Mouse (Mus musculus) lung, embryonic 16.5 days (tissue): Measurements from ENCODE around the gene Stk39. TPM values are rescaled to one million over a fixed set of nuclear protein-coding genes. Genes with fewer than 3 reads are reported as not detected.

ENCODE experiments used
- ATAC-seq: fragments of 200-750 bp; cut with Nextera tagmentation; 2 replicates; pipeline ENCODE4 v1.8.0; 2017; ENCODE audit warnings: low read depth, mild to moderate bottlenecking, moderate library complexity
- H3K27ac ChIP-seq: fragments of 300-500 bp; sonication (generic); 2 replicates; pipeline ENCODE4 v1.5.1; 2014; ENCODE audit warnings: mild to moderate bottlenecking, control low read depth, low read length
- H3K27me3 ChIP-seq: fragments of 300-500 bp; sonication (generic); 2 replicates; pipeline ENCODE4 v1.6.1; 2014; ENCODE audit warnings: low read depth, low read length, mixed read lengths; ENCODE audit not compliant: control insufficient read depth, insufficient read depth
- H3K36me3 ChIP-seq: fragments of 300-500 bp; sonication (generic); 2 replicates; pipeline ENCODE4 v1.6.1; 2014; ENCODE audit warnings: low read length; ENCODE audit not compliant: control insufficient read depth, insufficient read depth
- H3K4me1 ChIP-seq: fragments of 300-500 bp; sonication (generic); replicated peaks from 2 replicates; pipeline ENCODE4 v1.6.1; 2014; ENCODE audit warnings: low read length, mixed read lengths; ENCODE audit not compliant: control insufficient read depth, insufficient read depth
- H3K4me2 ChIP-seq: fragments of 300-500 bp; sonication (generic); 2 replicates; pipeline ENCODE4 v1.6.1; 2014; ENCODE audit warnings: low read depth, low read length, control low read depth
- H3K4me3 ChIP-seq: fragments of 300-500 bp; sonication (generic); 2 replicates; pipeline ENCODE4 v1.5.1; 2014; ENCODE audit warnings: mild to moderate bottlenecking, low read length, control low read depth
- H3K9ac ChIP-seq: fragments of 300-500 bp; sonication (generic); 2 replicates; pipeline ENCODE4 v1.6.1; 2014; ENCODE audit warnings: low read length, control low read depth
- H3K9me3 ChIP-seq: fragments of 300-500 bp; sonication (generic); 2 replicates; pipeline ENCODE4 v1.6.1; 2016; ENCODE audit warnings: low read length; ENCODE audit not compliant: control insufficient read depth
- WGBS: fragments of 180-500 bp; shearing (Covaris S2); extraction: QIAGEN DNeasy Blood & Tissue Kit; methylation state at CpG from one replicate; pipeline ENCODE4 v1.1.7; 2014; 5-methylcytosine and 5-hydroxymethylcytosine counted together
- polyA plus RNA-seq: library from polyadenylated mRNA; unstranded; fragments of >200 nt; fragmentation: Nextera tagmentation; extraction: Ambion mirVana; gene quantifications from 2 replicates; pipeline ENCODE4 v1.2.1, GENCODE M21; 2015

Stk39 gene
- polyA plus RNA-seq, 1 experiment from 2014 or later, result 13.0 TPM

GRCm38 (mm10) chr2:68350621-68351020 is 121.4 kb downstream of the Stk39 start:
- WGBS, result 9% methylated on average over 6 of the region's 6 CpGs
- Histone ChIP-seq H3K4me3 (no peak overlapping the region), H3K27ac (no peak overlapping the region), H3K9ac (no peak overlapping the region), H3K27me3 (no peaks in the 10 kb centered on the region), H3K4me2 (no peak overlapping the region), H3K9me3 (no peaks in the 10 kb centered on the region), H3K4me1 (0 out of 2 replicates have a peak, but pooled peaks cover 2% of the 10 kb centered on the region), H3K36me3 (no peaks in the 10 kb centered on the region)
- peak; percentile 41; the same call in 1 of the 2 replicates for ATAC-seq

GRCm38 (mm10) chr2:68349593-68350383 is 122.3 kb downstream of the Stk39 start:
- peak; percentile 45; the same call in 1 of the 2 replicates for ATAC-seq
- no peaks in the 10 kb centered on the region for H3K36me3 ChIP-seq
- no peak overlapping the region for H3K27ac ChIP-seq
- 52% methylated on average over 24 of the region's 24 CpGs for WGBS
- 0 out of 2 replicates have a peak, but pooled peaks cover 2% of the 10 kb centered on the region for H3K4me1 ChIP-seq
- no peaks in the 10 kb centered on the region for H3K9me3 ChIP-seq
- no peaks in the 10 kb centered on the region for H3K27me3 ChIP-seq
- no peak overlapping the region for H3K4me2 ChIP-seq
- no peak overlapping the region for H3K4me3 ChIP-seq
- H3K9ac ChIP-seq, result no peak overlapping the region

GRCm38 (mm10) chr2:68348966-68349365 is 123.1 kb downstream of the Stk39 start:
- no peak overlapping the region for H3K4me3 ChIP-seq
- H3K4me2 ChIP-seq, result no peak overlapping the region
- H3K36me3 ChIP-seq, result no peaks in the 10 kb centered on the region
- H3K9me3 ChIP-seq, result no peaks in the 10 kb centered on the region
- no peak for ATAC-seq
- H3K4me1 ChIP-seq, result 0 out of 2 replicates have a peak, but pooled peaks cover 2% of the 10 kb centered on the region
- WGBS, result 80% methylated on average over 12 of the region's 12 CpGs
- no peak overlapping the region for H3K27ac ChIP-seq
- no peaks in the 10 kb centered on the region for H3K27me3 ChIP-seq
- no peak overlapping the region for H3K9ac ChIP-seq

- H3K9me3 ChIP-seq, result no peaks in the 10 kb centered on the region
- H3K9ac ChIP-seq, result no peak overlapping the region
- no peaks in the 10 kb centered on the region for H3K36me3 ChIP-seq
- 51% methylated on average over 8 of the region's 8 CpGs for WGBS
- no peaks in the 10 kb centered on the region for H3K27me3 ChIP-seq
- ATAC-seq, result no peak
- no peak overlapping the region for H3K4me3 ChIP-seq
- H3K27ac ChIP-seq, result no peak overlapping the region
- 0 out of 2 replicates have a peak, but pooled peaks cover 2% of the 10 kb centered on the region for H3K4me1 ChIP-seq
- no peak overlapping the region for H3K4me2 ChIP-seq
Measured at GRCm38 (mm10) chr2:68346606-68347237, 125.3 kb downstream of the Stk39 start.

- H3K27ac ChIP-seq, result no peak overlapping the region
- H3K36me3 ChIP-seq, result no peaks in the 10 kb centered on the region
- H3K9ac ChIP-seq, result no peak overlapping the region
- H3K4me2 ChIP-seq, result no peak overlapping the region
- ATAC-seq, result no peak
- no peaks in the 10 kb centered on the region for H3K27me3 ChIP-seq
- 64% methylated on average over 9 of the region's 9 CpGs for WGBS
- H3K9me3 ChIP-seq, result no peaks in the 10 kb centered on the region
- no peak overlapping the region for H3K4me3 ChIP-seq
- 0 out of 2 replicates have a peak, but pooled peaks cover 2% of the 10 kb centered on the region for H3K4me1 ChIP-seq
Measured at GRCm38 (mm10) chr2:68345269-68345668, 126.8 kb downstream of the Stk39 start.

- no peak overlapping the region for H3K27ac ChIP-seq
- no peaks in the 10 kb centered on the region for H3K27me3 ChIP-seq
- H3K9me3 ChIP-seq, result no peaks in the 10 kb centered on the region
- no peaks in the 10 kb centered on the region for H3K36me3 ChIP-seq
- no peak overlapping the region for H3K4me3 ChIP-seq
- WGBS, result 86% methylated on average over 4 of the region's 4 CpGs
- no peak for ATAC-seq
- H3K4me1 ChIP-seq, result 0 out of 2 replicates have a peak, but pooled peaks cover 2% of the 10 kb centered on the region
- no peak overlapping the region for H3K9ac ChIP-seq
- H3K4me2 ChIP-seq, result no peak overlapping the region
Measured at GRCm38 (mm10) chr2:68343751-68344150, 128.3 kb downstream of the Stk39 start.

GRCm38 (mm10) chr2:68342122-68342646 is 129.9 kb downstream of the Stk39 start:
- H3K4me3 ChIP-seq, result no peak overlapping the region
- 0 out of 2 replicates have a peak, but pooled peaks cover 2% of the 10 kb centered on the region for H3K4me1 ChIP-seq
- no peak for ATAC-seq
- H3K27ac ChIP-seq, result no peak overlapping the region
- no peaks in the 10 kb centered on the region for H3K36me3 ChIP-seq
- H3K9ac ChIP-seq, result no peak overlapping the region
- no peaks in the 10 kb centered on the region for H3K27me3 ChIP-seq
- WGBS, result 87% methylated on average over 7 of the region's 7 CpGs
- no peak overlapping the region for H3K4me2 ChIP-seq
- no peaks in the 10 kb centered on the region for H3K9me3 ChIP-seq

- ATAC-seq, result no peak
- H3K9ac ChIP-seq, result no peak overlapping the region
- WGBS, result 79% methylated on average over 6 of the region's 6 CpGs
- no peaks in the 10 kb centered on the region for H3K4me1 ChIP-seq
- H3K27ac ChIP-seq, result no peak overlapping the region
- H3K36me3 ChIP-seq, result no peaks in the 10 kb centered on the region
- no peak overlapping the region for H3K4me3 ChIP-seq
- H3K4me2 ChIP-seq, result no peak overlapping the region
- H3K9me3 ChIP-seq, result no peaks in the 10 kb centered on the region
- no peaks in the 10 kb centered on the region for H3K27me3 ChIP-seq
Measured at GRCm38 (mm10) chr2:68336913-68337312, 135.2 kb downstream of the Stk39 start.

GRCm38 (mm10) chr2:68334945-68335344 is 137.1 kb downstream of the Stk39 start:
- Histone ChIP-seq H3K27ac (no peak overlapping the region), H3K9me3 (no peaks in the 10 kb centered on the region), H3K9ac (no peak overlapping the region), H3K4me3 (no peak overlapping the region), H3K4me1 (no peaks in the 10 kb centered on the region), H3K36me3 (no peaks in the 10 kb centered on the region), H3K27me3 (no peaks in the 10 kb centered on the region), H3K4me2 (no peak overlapping the region)
- 86% methylated on average over 5 of the region's 5 CpGs for WGBS
- ATAC-seq, result no peak
